Mouse (Mus musculus): Measurements from ENCODE around the gene Prrg2.

The Prrg2 gene

DNA sequence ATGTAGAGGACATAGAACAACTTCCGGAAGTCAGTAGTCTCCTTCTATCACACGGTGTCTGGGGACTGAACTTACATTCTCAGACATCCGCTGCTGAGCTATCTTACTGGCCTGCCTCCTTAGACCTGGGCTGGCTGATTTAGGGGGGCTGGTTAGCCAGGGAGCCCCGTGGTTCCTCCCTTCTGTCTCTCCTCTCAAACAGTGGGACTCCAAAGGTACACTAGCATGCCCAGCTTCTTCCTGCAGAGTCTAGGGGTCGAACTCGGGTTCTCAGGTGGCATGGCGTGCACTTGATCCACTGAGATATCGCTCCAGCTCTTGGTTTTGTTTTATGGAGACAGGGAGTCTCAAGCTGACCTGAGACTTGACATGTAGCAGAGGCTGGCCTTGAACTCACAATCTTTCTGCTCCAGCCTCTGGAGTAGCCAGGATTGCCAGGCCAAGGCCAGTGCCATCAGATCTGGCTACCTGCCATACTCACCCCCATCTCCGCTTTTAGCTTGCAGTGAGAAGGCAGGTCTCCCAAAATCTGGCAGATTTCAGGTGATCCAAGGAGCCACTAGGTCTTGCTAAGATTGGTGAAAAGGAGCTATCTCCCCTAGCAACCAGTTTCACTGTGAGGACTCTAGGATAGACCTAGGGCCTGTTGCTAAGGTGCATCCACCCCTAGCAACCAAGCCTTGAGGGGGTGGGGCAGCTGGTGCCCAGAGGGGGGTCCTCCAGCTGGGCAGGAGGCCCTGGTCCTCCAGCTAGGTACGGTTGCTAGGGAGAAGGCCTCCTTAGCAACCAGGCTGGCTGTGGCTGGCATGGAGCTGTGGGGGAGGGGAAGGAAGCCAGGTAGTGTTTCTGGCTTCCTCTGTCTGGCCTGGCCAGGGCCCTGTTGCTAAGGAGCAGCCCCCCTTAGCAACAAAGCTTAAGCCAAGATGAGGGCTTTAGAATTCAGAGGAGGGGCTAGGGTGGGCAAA is 3.6 kb downstream of the Prrg2 start:
- in situ Hi-C loops (cut with MboI, MseI), result no loop called here

DNA sequence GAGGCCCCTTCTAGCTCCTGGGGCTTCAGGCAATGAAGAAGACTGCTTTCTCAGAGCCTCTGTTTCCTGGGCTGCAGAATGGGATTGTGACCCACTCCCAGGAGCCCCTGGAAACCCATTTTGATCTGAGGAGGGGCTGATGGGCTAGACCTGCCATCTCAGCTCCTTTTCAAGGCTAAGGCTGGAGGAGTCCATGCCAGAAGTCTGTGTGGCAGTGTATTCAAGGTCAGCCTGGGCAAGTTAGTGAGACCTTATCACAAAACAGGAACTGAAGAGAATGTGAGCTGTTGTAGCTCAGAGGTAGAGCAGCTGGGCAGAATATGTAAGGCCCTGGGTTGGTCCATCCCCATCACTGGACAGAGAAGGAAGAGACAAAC is 5.5 kb downstream of the Prrg2 start:
- in situ Hi-C loops (cut with MboI, MseI), result no loop called here

DNA sequence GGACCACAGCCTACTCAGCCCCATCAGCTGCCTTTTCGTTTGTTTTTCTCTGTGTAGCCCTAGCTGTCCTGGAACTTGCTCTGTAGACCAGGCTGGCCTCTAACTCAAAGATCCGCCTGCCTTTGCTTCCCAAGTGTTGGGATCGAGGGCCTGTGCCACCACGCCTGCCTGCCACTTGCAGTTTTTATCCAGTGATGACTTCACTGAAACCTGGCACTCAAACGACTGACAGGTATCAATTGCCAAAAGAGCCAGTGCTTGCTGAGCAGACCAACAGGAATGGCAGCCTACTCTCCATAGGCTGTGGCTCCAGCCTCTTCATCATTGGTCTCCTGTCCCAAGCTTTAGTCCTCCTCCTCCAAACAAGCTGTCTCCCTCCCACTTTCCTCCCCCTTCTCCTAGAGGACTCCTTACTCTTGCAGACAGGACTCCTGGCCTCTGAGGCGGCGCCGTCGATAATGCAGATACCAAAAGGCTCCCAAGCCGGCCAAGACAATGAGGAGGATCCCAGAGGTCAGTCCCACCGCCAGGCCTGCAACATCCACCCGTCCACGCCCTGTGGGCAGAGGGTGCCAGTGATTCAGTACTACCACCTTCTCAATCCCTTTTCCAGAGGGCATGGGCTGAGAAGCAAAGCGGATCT is 6.0 kb downstream of the Prrg2 start:
- in situ Hi-C loops (cut with MboI, MseI), result no loop called here

DNA sequence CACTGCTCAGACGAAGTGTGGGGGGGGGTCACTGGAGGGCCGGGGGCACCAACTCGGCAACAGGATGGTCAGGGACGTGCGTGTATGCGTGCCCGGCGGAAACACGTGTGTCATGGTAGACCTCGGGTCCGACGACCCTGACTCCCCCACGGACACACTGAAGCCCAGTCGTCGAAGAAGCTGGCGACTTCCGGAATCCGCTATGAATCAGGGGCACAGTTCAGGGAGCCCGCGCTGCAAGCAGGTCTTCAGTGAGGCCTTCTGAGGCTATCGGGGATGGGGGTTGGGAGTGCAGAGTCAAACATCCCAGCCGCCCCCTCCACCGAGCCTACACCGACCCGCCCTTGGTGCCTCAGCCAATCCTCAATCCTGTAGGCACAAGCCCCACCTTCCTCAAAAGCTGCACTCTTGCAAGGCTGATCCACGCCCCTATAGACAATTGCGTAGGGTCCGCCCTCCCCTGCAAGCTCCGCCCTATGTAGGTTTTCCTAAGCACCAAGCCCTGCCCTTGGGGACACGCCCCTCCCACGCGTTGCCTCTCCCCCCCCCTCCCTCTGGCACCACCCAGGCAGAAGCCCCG is 8.5 kb downstream of the Prrg2 start:
- in situ Hi-C loops (cut with MboI, MseI), result no loop called here

DNA sequence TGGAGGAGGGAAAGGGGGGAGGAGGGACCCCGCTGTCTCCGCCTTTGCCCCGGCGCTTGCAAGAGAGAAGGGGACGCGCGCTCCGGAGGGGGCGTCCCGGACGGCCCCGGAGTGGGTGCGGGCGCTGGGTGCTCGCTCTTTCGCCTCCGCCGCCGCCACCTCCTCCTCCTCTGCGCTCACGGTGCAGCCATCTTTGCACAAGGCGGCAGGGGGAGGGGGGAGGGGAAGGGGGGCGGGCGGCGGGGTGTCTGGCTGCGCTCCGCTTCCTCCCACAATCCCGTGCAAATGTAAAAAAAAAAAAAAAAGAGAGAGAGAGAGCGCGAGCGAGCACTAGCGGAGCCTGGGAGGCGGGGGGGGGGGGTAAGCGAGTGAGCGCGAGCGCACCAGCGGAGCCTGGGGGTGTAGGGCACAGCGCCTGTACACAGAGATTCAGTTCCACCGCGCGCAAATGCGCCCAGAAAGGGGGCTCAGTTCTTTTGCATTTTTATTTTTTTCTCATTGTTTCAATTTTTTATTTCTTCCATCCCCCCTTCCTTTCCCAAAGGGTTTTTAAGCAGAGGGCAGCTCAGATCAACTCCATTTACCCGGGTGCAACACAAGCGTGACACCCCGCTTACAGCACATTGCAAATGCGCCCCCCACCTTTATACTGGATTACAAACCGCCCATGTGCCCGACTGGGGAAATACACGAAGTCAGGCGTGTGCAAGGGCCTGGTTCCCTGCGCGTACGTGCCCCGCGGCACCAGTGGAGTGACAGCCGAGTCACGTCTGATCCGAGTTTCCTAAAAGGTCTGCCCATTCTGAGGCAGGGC is 9.2 kb downstream of the Prrg2 start:
- in situ Hi-C loops (cut with MboI, MseI), result no loop called here

DNA sequence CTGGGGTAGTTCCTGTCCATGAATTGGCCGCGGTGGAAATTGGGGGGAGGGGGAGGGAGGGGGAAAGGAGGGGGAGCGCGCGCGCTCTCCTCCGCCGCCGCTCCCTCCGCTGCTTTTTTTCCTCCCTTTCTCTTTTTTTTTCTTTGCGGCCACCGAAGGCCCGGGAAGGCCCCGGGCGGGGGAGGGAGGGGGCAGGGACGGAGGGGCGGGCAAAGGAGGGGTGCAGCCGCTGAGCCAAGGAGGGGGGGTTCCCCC is 9.7 kb downstream of the Prrg2 start, which contains the start of gene Prr12:
TSS of gene Prr12 (minus strand) at position 20 of the 255 bp plus-strand sequence.
- in situ Hi-C loops (cut with MboI, MseI), result no loop called here

DNA sequence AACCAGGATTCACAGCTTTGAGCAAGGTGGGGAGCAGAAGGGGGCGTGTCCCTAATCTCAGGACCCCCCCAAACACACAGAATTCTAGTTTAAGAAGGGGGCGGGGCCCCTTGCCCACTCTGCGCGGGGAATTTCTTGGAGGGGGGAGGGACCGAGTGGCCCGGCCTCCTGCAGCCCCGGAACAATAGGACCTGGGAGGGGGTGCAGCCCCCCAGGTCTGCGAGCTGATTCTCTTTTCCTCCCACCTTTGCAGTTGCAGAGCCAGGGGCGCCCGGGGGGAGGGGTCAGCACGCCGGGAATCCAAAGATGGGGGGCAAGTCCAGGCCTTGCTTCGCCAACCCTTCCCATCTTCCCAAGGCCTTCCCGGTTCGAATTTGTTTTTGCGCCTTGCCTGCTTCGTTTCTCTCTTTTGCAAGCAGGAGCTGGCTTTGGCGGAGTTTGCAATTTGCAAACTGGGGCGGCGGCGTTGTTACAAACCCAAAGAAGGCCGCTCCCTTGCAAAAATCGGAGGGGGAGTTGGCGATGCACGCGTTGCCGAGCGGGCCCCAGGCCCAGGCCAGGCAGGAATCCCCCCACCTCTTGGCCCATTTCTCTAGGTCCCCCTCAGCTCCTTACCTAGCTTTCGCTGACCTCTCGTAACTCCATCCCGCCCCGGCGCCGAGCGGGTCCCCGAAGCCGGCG is 10.2 kb downstream of the Prrg2 start:
- in situ Hi-C loops (cut with MboI, MseI), result no loop called here

DNA sequence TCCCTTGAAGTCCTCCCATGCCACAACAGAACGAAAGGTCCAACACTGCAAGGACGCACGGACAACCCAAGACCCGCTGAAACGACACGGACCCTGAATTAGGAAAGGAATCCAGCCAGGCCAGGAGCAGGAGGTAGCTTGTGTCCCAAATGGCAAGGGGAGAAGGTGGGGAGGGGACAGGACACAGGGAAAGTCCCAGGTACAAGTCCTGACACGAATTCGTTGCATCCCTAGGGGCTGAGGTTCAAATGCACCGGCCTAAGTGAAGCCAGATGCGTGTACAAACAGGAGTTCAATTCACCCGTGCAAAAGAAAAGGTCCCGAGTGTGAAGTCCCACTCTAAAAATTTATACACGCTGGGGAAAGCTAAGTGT is 10.9 kb downstream of the Prrg2 start:
- in situ Hi-C loops (cut with MboI, MseI), result no loop called here

DNA sequence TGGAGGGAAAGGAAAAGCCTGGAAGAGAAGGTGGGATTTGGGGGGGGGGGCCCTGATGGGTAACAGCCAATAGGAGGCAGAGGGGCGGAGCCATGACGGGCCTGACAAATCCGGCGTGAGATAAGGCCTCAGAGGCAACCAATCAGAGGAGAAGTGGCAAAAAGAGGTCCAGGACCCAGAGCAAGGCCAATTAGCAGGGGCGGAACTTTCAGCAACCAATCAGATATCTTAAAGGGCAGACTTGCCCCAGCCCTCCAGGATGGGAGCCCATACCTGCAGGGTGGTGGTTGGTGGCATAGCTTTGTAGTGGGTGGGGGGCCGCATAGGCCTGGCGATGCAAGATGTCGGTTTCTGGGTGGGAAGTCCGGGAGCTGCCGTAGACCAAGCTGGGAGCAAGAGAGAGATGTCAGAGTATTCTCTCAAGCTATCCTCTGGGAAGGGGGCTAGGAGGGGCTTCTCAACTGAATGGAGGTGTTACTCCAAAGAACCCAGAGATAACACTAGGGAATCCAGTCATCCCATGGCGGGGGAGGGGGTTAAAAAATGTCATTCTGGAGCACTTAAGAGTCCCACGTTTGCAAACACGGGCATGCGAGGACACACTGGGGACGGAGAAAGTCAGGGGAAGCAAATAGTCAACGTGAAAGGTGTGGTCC is 11.4 kb downstream of the Prrg2 start:
- in situ Hi-C loops (cut with MboI, MseI), result no loop called here

DNA sequence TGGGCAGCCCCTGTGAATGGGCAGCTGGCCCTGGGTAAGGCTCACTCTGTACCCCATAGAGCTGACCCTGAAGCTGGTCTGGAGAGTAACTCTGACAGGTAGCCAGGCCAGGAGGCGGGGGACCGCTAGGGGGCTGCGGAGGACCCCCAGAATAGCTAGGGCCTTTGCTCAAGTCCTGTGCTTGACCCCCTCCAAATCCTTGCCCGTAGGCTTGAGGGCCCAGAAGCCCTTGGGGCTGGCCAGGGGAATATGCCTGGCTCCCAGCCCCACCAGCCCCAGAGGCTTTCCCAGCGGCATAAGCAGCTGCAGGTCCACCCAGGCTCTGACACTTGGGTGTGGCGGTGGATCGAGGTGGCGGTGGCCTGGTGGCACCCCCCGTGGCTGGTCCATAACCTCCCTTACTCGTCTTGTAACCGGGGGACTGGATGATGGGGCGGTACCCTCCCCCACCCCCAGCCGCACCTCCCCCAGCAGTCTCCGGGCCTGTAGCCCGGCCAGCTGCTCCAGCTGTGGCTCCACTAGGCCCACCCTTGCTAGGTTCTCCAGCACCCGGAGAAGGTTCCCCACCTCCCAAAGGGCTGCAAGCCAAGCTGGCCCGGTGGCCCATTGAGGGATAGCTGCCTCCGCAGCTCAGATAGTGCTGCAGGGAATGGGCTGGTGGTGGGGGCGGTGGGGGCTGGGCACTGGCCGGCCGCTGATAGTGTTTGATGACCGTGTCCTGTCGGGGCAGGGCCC is 13.4 kb downstream of the Prrg2 start:
- in situ Hi-C loops (cut with MboI, MseI), result no loop called here

DNA sequence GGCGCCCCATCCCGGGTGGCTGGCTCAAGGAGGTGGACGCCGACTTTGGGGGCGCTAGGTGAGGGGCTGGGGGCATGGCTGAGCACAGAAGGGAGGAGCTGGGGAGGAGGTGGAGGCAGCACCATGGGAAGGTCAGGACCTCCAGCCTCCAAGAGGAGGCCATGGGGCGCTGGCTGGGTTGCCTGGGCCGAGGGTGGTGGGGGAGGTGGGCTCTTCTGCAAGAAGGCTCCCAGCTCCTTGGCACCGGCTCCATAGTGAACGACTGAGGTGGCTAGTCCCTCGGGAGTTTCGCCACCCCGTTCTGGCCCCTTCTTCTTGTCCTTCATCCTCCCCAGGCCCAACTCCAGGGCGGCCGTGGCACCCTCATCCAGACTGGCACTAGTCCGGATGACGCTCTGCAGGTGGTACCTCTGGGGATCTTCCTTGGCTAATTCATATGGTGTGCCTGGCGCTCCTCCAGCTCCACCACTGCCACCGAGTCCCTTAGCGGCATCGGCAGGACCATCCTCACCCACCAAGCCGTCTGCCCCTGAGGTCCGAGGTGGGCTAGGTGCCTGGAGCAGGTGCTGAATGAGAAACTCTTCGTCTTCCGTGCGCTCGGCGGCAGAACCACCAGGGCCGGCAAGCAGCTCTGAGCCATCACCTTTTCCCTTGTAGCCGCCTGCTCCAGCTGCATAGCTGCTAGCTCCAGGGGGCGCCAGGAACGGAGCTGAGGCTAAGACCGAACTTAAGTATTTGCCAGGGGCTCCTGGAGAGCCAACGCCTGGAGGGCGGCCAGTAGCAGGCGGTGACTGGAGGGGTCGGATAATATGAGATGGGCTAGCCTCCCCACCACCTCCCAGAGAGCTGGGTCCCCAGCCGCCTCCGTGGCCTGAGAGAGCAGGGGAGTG is 14.2 kb downstream of the Prrg2 start:
- in situ Hi-C loops (cut with MboI, MseI), result no loop called here

DNA sequence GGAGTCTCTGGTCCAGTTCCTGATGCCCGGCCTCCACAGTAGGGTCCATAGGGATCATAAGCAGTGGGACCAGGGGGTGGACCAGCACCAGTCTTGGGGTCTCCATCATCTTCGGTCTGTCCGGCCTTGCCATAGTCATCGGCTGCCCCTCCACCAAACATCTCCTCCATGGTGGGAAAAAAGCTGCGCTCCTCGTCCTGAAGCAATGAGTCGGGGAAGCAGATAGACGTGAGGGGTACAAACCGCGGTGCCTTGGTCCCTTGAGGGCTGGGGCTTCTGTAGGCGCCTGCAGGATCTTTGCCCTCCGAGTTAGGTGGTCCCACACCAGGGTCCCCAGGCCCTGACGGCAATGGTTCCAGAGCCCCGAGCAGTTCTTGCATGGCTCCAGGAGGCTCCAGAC is 15.0 kb downstream of the Prrg2 start:
- in situ Hi-C loops (cut with MboI, MseI), result no loop called here

DNA sequence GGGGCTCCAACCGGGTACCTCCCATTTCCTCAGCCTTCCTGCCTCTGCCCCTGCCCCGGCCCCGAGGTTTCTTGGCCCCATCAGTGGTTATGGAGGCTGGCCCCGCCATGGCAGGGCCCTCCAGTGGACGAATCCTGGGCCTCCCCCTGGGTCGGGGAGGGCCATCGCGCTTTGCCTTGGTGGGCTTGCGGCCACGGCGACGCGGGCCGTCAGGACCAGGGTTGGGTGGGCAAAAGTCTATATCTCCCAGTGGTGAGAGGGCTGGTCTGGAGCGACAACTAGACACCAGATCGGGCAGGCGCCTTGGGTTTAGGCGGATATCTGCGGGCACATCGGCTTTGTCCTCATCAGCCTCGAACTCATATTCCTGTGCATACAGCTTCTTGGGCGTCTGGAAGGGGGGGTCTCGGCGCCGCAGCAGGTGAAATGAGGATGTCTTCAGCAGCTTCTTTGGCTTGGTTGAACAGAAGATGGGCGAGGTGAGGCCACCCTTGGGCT is 15.6 kb downstream of the Prrg2 start:
- in situ Hi-C loops (cut with MboI, MseI), result no loop called here

DNA sequence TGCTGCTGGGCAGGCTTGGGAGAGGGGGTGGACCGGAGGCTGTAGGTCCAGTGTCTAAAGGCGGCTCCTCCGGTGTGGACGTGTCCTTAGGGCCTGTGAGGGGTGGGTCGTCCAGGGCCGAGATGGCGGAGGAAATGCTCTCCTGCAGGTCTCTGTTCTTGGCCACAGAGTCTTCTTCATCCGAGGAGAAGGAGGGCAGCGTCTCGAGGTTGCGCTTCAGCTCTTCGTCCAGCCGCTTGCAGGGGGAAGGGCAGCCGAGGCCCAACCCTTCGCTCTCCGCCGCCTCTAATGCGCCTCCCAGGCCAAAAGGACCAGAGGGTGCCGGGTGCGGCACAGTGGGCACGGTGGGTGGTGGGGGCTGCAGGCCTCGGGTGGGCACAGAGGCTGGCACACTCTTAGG is 16.7 kb downstream of the Prrg2 start:
- in situ Hi-C loops (cut with MboI, MseI), result no loop called here

DNA sequence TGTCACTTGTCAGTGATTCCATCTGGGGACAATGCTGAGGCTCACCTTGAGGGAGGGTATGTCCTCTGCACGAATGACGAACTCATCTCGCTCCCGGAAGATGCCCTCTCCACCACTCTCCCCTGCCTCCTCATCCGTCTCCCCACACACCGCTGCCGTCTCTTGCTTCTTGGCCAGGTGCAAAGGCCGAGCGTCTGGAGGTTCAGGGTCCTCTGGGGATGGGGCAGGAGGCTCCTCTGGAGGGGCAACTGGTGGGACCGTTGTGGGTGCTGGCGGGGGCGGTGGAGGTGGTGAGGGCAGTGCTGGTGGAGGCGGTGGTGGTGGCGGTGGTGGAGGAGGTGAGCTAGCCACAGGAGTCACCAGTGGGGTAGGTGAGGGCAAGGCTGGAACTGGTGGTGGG is 19.2 kb downstream of the Prrg2 start:
- in situ Hi-C loops (cut with MboI, MseI), result no loop called here

DNA sequence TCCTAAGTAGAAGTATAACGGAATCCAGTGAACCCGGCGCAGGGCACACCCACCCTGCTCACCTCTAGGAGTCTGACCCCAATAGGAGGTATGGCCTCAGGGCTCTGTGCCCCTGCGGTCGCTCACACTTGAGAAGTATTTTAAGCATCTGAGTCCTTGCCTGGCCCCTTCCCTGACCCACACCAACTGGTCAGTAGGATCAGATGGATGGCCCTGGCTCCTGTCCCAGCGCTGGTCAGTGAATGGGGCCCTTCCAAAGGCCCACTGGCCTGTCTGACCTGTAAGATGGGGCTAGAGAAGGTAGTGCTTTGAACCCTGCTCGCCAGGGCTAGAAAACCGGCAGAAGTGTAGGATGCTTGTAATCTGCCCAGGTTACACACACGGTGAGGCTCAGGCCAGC is 21.6 kb downstream of the Prrg2 start:
- in situ Hi-C loops (cut with MboI, MseI), result no loop called here

DNA sequence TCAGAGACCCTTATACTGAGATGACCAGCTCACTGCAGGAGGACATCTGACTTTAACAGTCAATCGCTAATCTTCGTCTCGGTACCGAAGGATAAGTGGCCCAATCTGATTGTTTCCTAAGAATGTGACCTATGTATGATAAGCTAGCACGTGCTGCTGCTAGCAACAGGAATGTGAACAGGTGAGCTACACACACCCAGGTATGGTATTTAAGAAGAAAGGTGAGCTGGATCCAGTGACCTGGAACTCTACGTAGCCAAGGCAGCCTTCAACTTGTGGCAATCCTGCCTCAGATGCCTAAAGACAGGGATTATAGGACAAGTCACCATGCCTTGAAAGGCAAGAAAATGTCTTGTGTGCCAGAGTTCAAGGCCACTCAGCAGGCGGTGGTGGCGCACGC is 24.1 kb downstream of the Prrg2 start:
- in situ Hi-C loops (cut with MboI, MseI), result no loop called here

DNA sequence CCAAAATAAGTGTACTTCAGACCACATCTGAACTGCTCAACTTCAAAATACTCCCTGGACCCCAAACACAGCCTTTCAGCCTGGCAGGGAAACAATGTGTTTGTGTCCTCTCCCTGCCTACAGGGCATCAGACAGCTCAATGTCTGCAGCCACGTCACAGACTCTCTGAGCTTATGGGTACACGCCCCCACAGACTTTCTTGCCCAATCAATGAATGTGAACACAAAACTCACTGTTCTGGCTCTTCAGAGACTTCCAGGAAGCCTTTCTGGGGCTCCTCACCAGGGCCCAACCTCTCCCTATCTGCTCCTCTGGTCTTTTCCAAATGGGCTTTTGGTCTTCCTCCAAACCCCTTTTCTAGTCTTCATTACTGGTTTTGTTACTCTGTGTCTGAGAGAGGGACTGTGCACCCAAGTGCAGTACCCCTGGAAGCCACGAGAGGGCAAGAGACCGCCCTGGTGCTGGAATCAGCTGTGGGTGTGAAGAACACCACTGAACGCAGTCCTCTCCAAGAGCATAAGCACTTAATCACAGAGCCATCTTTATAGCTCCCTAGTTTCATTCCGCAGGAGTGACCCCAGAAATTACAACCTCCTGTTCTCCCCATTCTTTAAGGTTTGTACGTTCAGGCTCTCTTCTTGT is 24.6 kb downstream of the Prrg2 start:
- in situ Hi-C loops (cut with MboI, MseI), result no loop called here

DNA sequence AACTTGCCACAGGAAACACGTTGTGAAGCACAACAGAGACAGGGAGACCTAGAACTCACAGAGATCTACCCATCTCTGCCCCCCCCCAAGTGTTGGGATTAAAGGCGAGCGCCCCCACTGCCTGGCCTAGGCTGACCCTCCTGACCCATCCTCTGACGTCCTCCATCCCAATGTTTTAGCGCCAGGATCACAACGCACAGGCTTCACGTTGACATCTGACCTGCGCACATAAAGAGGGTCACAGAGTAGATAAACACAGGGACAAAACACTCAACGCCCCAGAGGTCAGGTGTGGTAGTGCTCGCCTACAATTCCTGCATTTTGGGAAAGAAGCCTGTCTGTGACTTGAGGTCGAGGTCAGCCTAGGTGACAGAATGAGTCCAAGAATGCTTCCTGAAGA is 25.8 kb downstream of the Prrg2 start:
- in situ Hi-C loops (cut with MboI, MseI), result no loop called here
